Mouse (Mus musculus): ENCODE data around the gene Fgfr2. TPM values are rescaled to one million over a fixed set of nuclear protein-coding genes. Genes with fewer than 3 reads are reported as not detected.
A peak's percentile ranks its signal among the peaks of the same experiment; 100 is the strongest.

Gene Fgfr2
- polyA plus RNA-seq, 1 experiment from 2014 or later: 39.4 TPM

- H3K36me3 ChIP-seq: no peaks in the 10 kb centered on the region
- no peak overlapping the region for H3K4me3 ChIP-seq (replicated peaks)
- peaks cover 16% of the 10 kb centered on the region for H3K4me1 ChIP-seq (replicated peaks)
- H3K27me3 ChIP-seq: peaks cover 24% of the 10 kb centered on the region
- no peak overlapping the region; the same call in 1 of the 2 replicates for H3K9ac ChIP-seq (replicated peaks)
- WGBS: 61% methylated on average over 19 of the region's 19 CpGs
- H3K4me2 ChIP-seq (replicated peaks): no peak overlapping the region
- no peaks in the 10 kb centered on the region for H3K9me3 ChIP-seq
- H3K27ac ChIP-seq: 0 out of 2 replicates have a peak overlapping the region, but pooled peaks have one; percentile 7
- no peak for ATAC-seq
These were observed 2844.1 kb downstream of the Fgfr2 start for GRCm38 (mm10) chr7:130278738-130279705.

GRCm38 (mm10) chr7:130278000-130278737 is 2845.0 kb downstream of the Fgfr2 start:
- H3K9ac ChIP-seq (replicated peaks): no peak overlapping the region
- no peaks in the 10 kb centered on the region for H3K9me3 ChIP-seq
- H3K4me3 ChIP-seq (replicated peaks): no peak overlapping the region
- H3K4me1 ChIP-seq (replicated peaks): peaks cover 18% of the 10 kb centered on the region
- no peak overlapping the region for H3K4me2 ChIP-seq (replicated peaks)
- H3K27me3 ChIP-seq: peaks cover 30% of the 10 kb centered on the region
- 57% methylated on average over 11 of the region's 11 CpGs for WGBS
- ATAC-seq: no peak
- H3K27ac ChIP-seq: 0 out of 2 replicates have a peak overlapping the region, but pooled peaks have one; percentile 7
- H3K36me3 ChIP-seq: no peaks in the 10 kb centered on the region

- Histone ChIP-seq H3K27ac (no peak overlapping the region), H3K9me3 (no peaks in the 10 kb centered on the region), H3K4me2 (replicated peaks) (no peak overlapping the region), H3K4me3 (replicated peaks) (no peak overlapping the region), H3K27me3 (peaks cover 53% of the 10 kb centered on the region), H3K36me3 (no peaks in the 10 kb centered on the region), H3K4me1 (replicated peaks) (peaks cover 23% of the 10 kb centered on the region), H3K9ac (replicated peaks) (no peak overlapping the region)
- 14% methylated on average over 16 of the region's 16 CpGs for WGBS
- 0 out of 2 replicates have a peak, but pooled peaks have one; percentile 10 for ATAC-seq
These were observed 2849.9 kb downstream of the Fgfr2 start for GRCm38 (mm10) chr7:130273265-130273664.

GRCm38 (mm10) chr7:130270807-130271206 is 2852.3 kb downstream of the Fgfr2 start:
- Histone ChIP-seq H3K4me1 (replicated peaks) (peaks cover 35% of the 10 kb centered on the region), H3K4me3 (replicated peaks) (no peak overlapping the region), H3K27me3 (peaks cover 46% of the 10 kb centered on the region), H3K9me3 (no peaks in the 10 kb centered on the region), H3K9ac (replicated peaks) (no peak overlapping the region), H3K27ac (no peak overlapping the region), H3K4me2 (replicated peaks) (no peak overlapping the region), H3K36me3 (no peaks in the 10 kb centered on the region)
- 94% methylated on average over 5 of the region's 5 CpGs for WGBS
- no peak for ATAC-seq

- H3K4me2 ChIP-seq (replicated peaks): no peak overlapping the region
These were observed 2853.9 kb downstream of the Fgfr2 start for GRCm38 (mm10) chr7:130269124-130269867.

GRCm38 (mm10) chr7:130267099-130267498 is 2856.1 kb downstream of the Fgfr2 start:
- Histone ChIP-seq H3K4me1 (replicated peaks) (peaks cover 68% of the 10 kb centered on the region), H3K27ac (no peak overlapping the region), H3K4me3 (replicated peaks) (no peak overlapping the region), H3K4me2 (replicated peaks) (peak overlapping the region; percentile 89; the same call in 1 of the 2 replicates), H3K36me3 (no peaks in the 10 kb centered on the region), H3K27me3 (peaks cover 20% of the 10 kb centered on the region), H3K9ac (replicated peaks) (no peak overlapping the region), H3K9me3 (no peaks in the 10 kb centered on the region)
- WGBS: 37% methylated on average over 5 of the region's 5 CpGs
- ATAC-seq: no peak

More at GRCm38 (mm10) chr7:130269124-130269867, 2853.9 kb downstream of the Fgfr2 start:
- Histone ChIP-seq H3K27ac (0 out of 2 replicates have a peak overlapping the region, but pooled peaks have one; percentile 37), H3K9me3 (no peaks in the 10 kb centered on the region), H3K4me1 (replicated peaks) (peaks cover 49% of the 10 kb centered on the region), H3K4me3 (replicated peaks) (no peak overlapping the region), H3K9ac (replicated peaks) (no peak overlapping the region), H3K27me3 (peaks cover 37% of the 10 kb centered on the region), H3K36me3 (no peaks in the 10 kb centered on the region)
- WGBS: 12% methylated on average over 16 of the region's 16 CpGs
- ATAC-seq: peak; percentile 22

- H3K4me1 ChIP-seq (replicated peaks): peaks cover 78% of the 10 kb centered on the region
- WGBS: under 1% methylated on average over 28 of the region's 52 CpGs
These were observed 2857.0 kb downstream of the Fgfr2 start for GRCm38 (mm10) chr7:130266166-130266490.

GRCm38 (mm10) chr7:130265319-130266165 is 2857.6 kb downstream of the Fgfr2 start:
- Histone ChIP-seq H3K4me2 (replicated peaks) (peak overlapping the region; percentile 89), H3K9me3 (no peaks in the 10 kb centered on the region), H3K27me3 (peaks cover 7% of the 10 kb centered on the region; the same call in 1 of the 2 replicates), H3K4me3 (replicated peaks) (peak overlapping the region; percentile 70), H3K4me1 (replicated peaks) (peaks cover 83% of the 10 kb centered on the region), H3K9ac (replicated peaks) (peak overlapping the region; percentile 89), H3K27ac (peak overlapping the region; percentile 86), H3K36me3 (no peaks in the 10 kb centered on the region)
- WGBS: under 1% methylated on average over 58 of the region's 58 CpGs
- peak; percentile 26 for ATAC-seq

More at GRCm38 (mm10) chr7:130266166-130266490, 2857.0 kb downstream of the Fgfr2 start:
- no peaks in the 10 kb centered on the region for H3K36me3 ChIP-seq
- peak overlapping the region; percentile 89 for H3K9ac ChIP-seq (replicated peaks)
- H3K4me2 ChIP-seq (replicated peaks): peak overlapping the region; percentile 89
- ATAC-seq: peak; percentile 64
- peaks cover 10% of the 10 kb centered on the region; the same call in 1 of the 2 replicates for H3K27me3 ChIP-seq
- peak overlapping the region; percentile 70 for H3K4me3 ChIP-seq (replicated peaks)
- peak overlapping the region; percentile 86 for H3K27ac ChIP-seq
- no peaks in the 10 kb centered on the region for H3K9me3 ChIP-seq

- no peaks in the 10 kb centered on the region for H3K27me3 ChIP-seq
- peak overlapping the region; percentile 70 for H3K4me3 ChIP-seq (replicated peaks)
- peak overlapping the region; percentile 86 for H3K27ac ChIP-seq
- peak; percentile 8; the same call in 1 of the 2 replicates for ATAC-seq
- H3K4me2 ChIP-seq (replicated peaks): peak overlapping the region; percentile 89
- peaks cover 88% of the 10 kb centered on the region for H3K4me1 ChIP-seq (replicated peaks)
- no peaks in the 10 kb centered on the region for H3K36me3 ChIP-seq
- peak overlapping the region; percentile 89 for H3K9ac ChIP-seq (replicated peaks)
- H3K9me3 ChIP-seq: no peaks in the 10 kb centered on the region
- whole genome bisulfite sequencing: under 1% methylated on average over 41 of the region's 41 CpGs
These were observed 2858.4 kb downstream of the Fgfr2 start for GRCm38 (mm10) chr7:130264616-130265318.

GRCm38 (mm10) chr7:130263799-130264351 is 2859.3 kb downstream of the Fgfr2 start:
- Histone ChIP-seq H3K4me1 (replicated peaks) (peaks cover 88% of the 10 kb centered on the region), H3K9ac (replicated peaks) (peak overlapping the region; percentile 89), H3K4me2 (replicated peaks) (peak overlapping the region; percentile 89), H3K9me3 (no peaks in the 10 kb centered on the region), H3K27ac (peak overlapping the region; percentile 86), H3K27me3 (0 out of 2 replicates have a peak, but pooled peaks cover 3% of the 10 kb centered on the region), H3K4me3 (replicated peaks) (peak overlapping the region; percentile 70), H3K36me3 (no peaks in the 10 kb centered on the region)
- WGBS: 0% methylated on average over 20 of the region's 20 CpGs
- no peak for ATAC-seq

All from midbrain, embryonic 13.5 days (tissue).